Mouse (Mus musculus) frontal cortex, postnatal 36 days (tissue): Measurements from ENCODE around the gene Slc43a1.
A peak's percentile ranks its signal among the peaks of the same experiment; 100 is the strongest.
"Not testable (repeated sequence)": the region's sequence is repeated elsewhere in the genome, so short reads cannot be mapped to it uniquely, and the experiment has no call there.

Experiments used
- DNase-seq, 2 experiments: peaks; one replicate each; pipeline ENCODE4 v3.0.0; 2022; ENCODE audit warnings: low spot score in 2 of 2

The Slc43a1 gene

GRCm38 (mm10) chr2:84838593-84838949 lies at the start of gene Slc43a1:
Gene Slc43a1 (plus strand): TSS chr2:84838850.
- no peak for DNase-seq

GRCm38 (mm10) chr2:84790418-84790817 lies 48.2 kb upstream of the Slc43a1 start:
- DNase-seq: no peak

GRCm38 (mm10) chr2:84792516-84792915 lies 46.1 kb upstream of the Slc43a1 start:
- DNase-seq: no peak

- DNase-seq: no peak
These were observed 45.5 kb upstream of the Slc43a1 start for GRCm38 (mm10) chr2:84793154-84793553.

GRCm38 (mm10) chr2:84793871-84794270 lies 44.8 kb upstream of the Slc43a1 start:
- DNase-seq: no peak

GRCm38 (mm10) chr2:84797833-84798492 lies 40.7 kb upstream of the Slc43a1 start:
- DNase-seq: peak; percentile 75 to 93

- peak; percentile 67 to 73 for DNase-seq
These were observed 40.1 kb upstream of the Slc43a1 start, which contains the start of gene Ube2l6 for GRCm38 (mm10) chr2:84798493-84798921. Gene Ube2l6 (plus strand): TSS chr2:84798828.

GRCm38 (mm10) chr2:84799041-84799561 lies 39.5 kb upstream of the Slc43a1 start:
- DNase-seq: peak; percentile 55 to 75

GRCm38 (mm10) chr2:84800304-84800703 lies 38.3 kb upstream of the Slc43a1 start:
- no peak for DNase-seq

- DNase-seq: not testable (repeated sequence)
These were observed 37.4 kb upstream of the Slc43a1 start for GRCm38 (mm10) chr2:84801223-84801622.

- DNase-seq: no peak
These were observed 34.7 kb upstream of the Slc43a1 start for GRCm38 (mm10) chr2:84803963-84804362.

- no peak for DNase-seq
These were observed 32.1 kb upstream of the Slc43a1 start for GRCm38 (mm10) chr2:84806546-84806945.

- no peak for DNase-seq
These were observed 29.3 kb upstream of the Slc43a1 start for GRCm38 (mm10) chr2:84809330-84809729.

GRCm38 (mm10) chr2:84810526-84810885 lies 28.1 kb upstream of the Slc43a1 start:
- DNase-seq: no peak

GRCm38 (mm10) chr2:84810886-84811577 lies 27.6 kb upstream of the Slc43a1 start:
- peak; percentile 81 to 92 for DNase-seq

- DNase-seq: no peak
These were observed 26.8 kb upstream of the Slc43a1 start for GRCm38 (mm10) chr2:84811880-84812279.

GRCm38 (mm10) chr2:84812676-84813075 lies 26.0 kb upstream of the Slc43a1 start:
- no peak for DNase-seq

GRCm38 (mm10) chr2:84819861-84820260 lies 18.8 kb upstream of the Slc43a1 start:
- peak in 1 of 2 experiments; percentile 59 for DNase-seq

GRCm38 (mm10) chr2:84822552-84822951 lies 16.1 kb upstream of the Slc43a1 start, which contains the start of gene Smtnl1:
Gene Smtnl1 (minus strand): TSS chr2:84822652.
- DNase-seq: no peak

GRCm38 (mm10) chr2:84823237-84823636 lies 15.4 kb upstream of the Slc43a1 start:
- DNase-seq: no peak

GRCm38 (mm10) chr2:84826488-84827282 lies 12.0 kb upstream of the Slc43a1 start, which contains the start of gene Timm10:
Gene Timm10 (plus strand): TSS chr2:84826997.
- DNase-seq: peak; percentile 87 to 95
